Mouse (Mus musculus) limb, embryonic 11.5 days (tissue): ENCODE measurements around the gene Il17d. TPM values are rescaled to one million over a fixed set of nuclear protein-coding genes. Genes with fewer than 3 reads are reported as not detected.

ENCODE experiments used
- ATAC-seq: fragments of 200-750 bp; cut with Nextera tagmentation; 2 replicates; pipeline ENCODE4 v1.8.0; 2017; ENCODE audit warnings: low read depth; ENCODE audit not compliant: insufficient number of reproducible peaks, low FRiP score, low TSS enrichment
- DNase-seq: peaks from one replicate; pipeline ENCODE4 v3.0.0-alpha.2; 2015; ENCODE audit warnings: low spot score
- H3K27ac ChIP-seq: fragments of 300-500 bp; sonication (generic); replicated peaks from 2 replicates; pipeline ENCODE4 v1.5.1; 2014; ENCODE audit warnings: low read depth, mild to moderate bottlenecking, low read length
- H3K27me3 ChIP-seq: fragments of 300-500 bp; sonication (generic); 2 replicates; pipeline ENCODE4 v1.6.1; 2014; ENCODE audit warnings: mild to moderate bottlenecking, low read length, mixed read lengths; ENCODE audit not compliant: control insufficient read depth, insufficient read depth
- H3K36me3 ChIP-seq: fragments of 300-500 bp; sonication (generic); 2 replicates; pipeline ENCODE4 v1.6.1; 2014; ENCODE audit warnings: mild to moderate bottlenecking, low read length, moderate library complexity, mixed read lengths; ENCODE audit not compliant: control insufficient read depth, insufficient read depth
- H3K4me1 ChIP-seq: fragments of 300-500 bp; sonication (generic); 2 replicates; pipeline ENCODE4 v1.6.1; 2014; ENCODE audit warnings: low read length, mixed read lengths; ENCODE audit not compliant: control insufficient read depth, insufficient read depth
- H3K4me2 ChIP-seq: fragments of 300-500 bp; sonication (generic); 2 replicates; pipeline ENCODE4 v1.6.1; 2014; ENCODE audit warnings: low read depth, mild to moderate bottlenecking, moderate library complexity; ENCODE audit not compliant: severe bottlenecking
- H3K4me3 ChIP-seq: fragments of 300-500 bp; sonication (generic); 2 replicates; pipeline ENCODE4 v1.5.1; 2014; ENCODE audit warnings: low read depth, low read length
- H3K9ac ChIP-seq: fragments of 300-500 bp; sonication (generic); 2 replicates; pipeline ENCODE4 v1.6.1; 2014; ENCODE audit warnings: mild to moderate bottlenecking, low read length
- H3K9me3 ChIP-seq: fragments of 300-500 bp; sonication (generic); 2 replicates; pipeline ENCODE4 v1.6.1; 2016; ENCODE audit warnings: low read length; ENCODE audit not compliant: control insufficient read depth
- WGBS: fragments of 180-500 bp; shearing (Covaris S2); extraction: QIAGEN DNeasy Blood & Tissue Kit; methylation state at CpG from one replicate; pipeline ENCODE4 v1.1.7; 2014; 5-methylcytosine and 5-hydroxymethylcytosine counted together
- polyA plus RNA-seq: library from polyadenylated mRNA; unstranded; fragments of >200 nt; fragmentation: Nextera tagmentation; extraction: Ambion mirVana; gene quantifications from 2 replicates; pipeline ENCODE4 v1.2.1, GENCODE M21; 2014

Il17d gene
- polyA plus RNA-seq = 1.1 and 1.3 TPM in 2 replicates

- H3K9ac ChIP-seq = peak within 1 kb of the TSS; percentile 70
- no peaks in the 10 kb centered on the region for H3K9me3 ChIP-seq
- H3K36me3 ChIP-seq = no peaks in the 10 kb centered on the region
- H3K4me3 ChIP-seq = peak within 1 kb of the TSS; percentile 58
- H3K4me1 ChIP-seq = peaks cover 3% of the 10 kb centered on the region; the same call in 1 of the 2 replicates
- peak within 1 kb of the TSS; percentile 93 for H3K4me2 ChIP-seq
- H3K27me3 ChIP-seq = 0 out of 2 replicates have a peak, but pooled peaks cover 2% of the 10 kb centered on the region
- peak within 1 kb of the TSS; percentile 6; the same call in 1 of the 2 replicates for H3K27ac ChIP-seq
- DNase-seq (peak; percentile 67), ATAC-seq (no peak; the same call in 1 of the 2 replicates)
- WGBS = under 1% methylated on average over 55 of the region's 104 CpGs
These were observed at the start of gene Il17d for GRCm38 (mm10) chr14:57524671-57525387. Gene Il17d, plus strand, starts transcription at chr14:57524777.

GRCm38 (mm10) chr14:57475057-57475456, 49.5 kb upstream of the Il17d start:
- H3K4me3 ChIP-seq = no peak overlapping the region
- no peaks in the 10 kb centered on the region for H3K36me3 ChIP-seq
- no peak overlapping the region for H3K27ac ChIP-seq
- no peak overlapping the region for H3K4me2 ChIP-seq
- 93% methylated on average over 2 of the region's 2 CpGs for WGBS
- H3K9ac ChIP-seq = no peak overlapping the region
- H3K9me3 ChIP-seq = no peaks in the 10 kb centered on the region
- no peaks in the 10 kb centered on the region for H3K4me1 ChIP-seq
- ATAC-seq (no peak), DNase-seq (no peak)
- no peaks in the 10 kb centered on the region for H3K27me3 ChIP-seq

GRCm38 (mm10) chr14:57482262-57482661, 42.3 kb upstream of the Il17d start:
- H3K27me3 ChIP-seq = no peaks in the 10 kb centered on the region
- H3K4me3 ChIP-seq = no peak overlapping the region
- H3K4me1 ChIP-seq = no peaks in the 10 kb centered on the region
- 91% methylated on average over 2 of the region's 2 CpGs for WGBS
- no peaks in the 10 kb centered on the region for H3K36me3 ChIP-seq
- no peak overlapping the region for H3K4me2 ChIP-seq
- no peak overlapping the region for H3K27ac ChIP-seq
- no peak for DNase-seq
- ATAC-seq = no peak
- no peak overlapping the region for H3K9ac ChIP-seq
- no peaks in the 10 kb centered on the region for H3K9me3 ChIP-seq

GRCm38 (mm10) chr14:57484183-57484582, 40.4 kb upstream of the Il17d start:
- no peaks in the 10 kb centered on the region for H3K9me3 ChIP-seq
- H3K36me3 ChIP-seq = no peaks in the 10 kb centered on the region
- no peaks in the 10 kb centered on the region for H3K27me3 ChIP-seq
- H3K4me2 ChIP-seq = no peak overlapping the region
- WGBS = 95% methylated on average over 6 of the region's 6 CpGs
- ATAC-seq (no peak), DNase-seq (no peak)
- no peak overlapping the region for H3K9ac ChIP-seq
- no peak overlapping the region for H3K4me3 ChIP-seq
- no peak overlapping the region for H3K27ac ChIP-seq
- no peaks in the 10 kb centered on the region for H3K4me1 ChIP-seq

- Histone ChIP-seq H3K4me3 (no peak overlapping the region), H3K36me3 (no peaks in the 10 kb centered on the region), H3K4me2 (no peak overlapping the region), H3K4me1 (no peaks in the 10 kb centered on the region), H3K27me3 (no peaks in the 10 kb centered on the region), H3K9me3 (no peaks in the 10 kb centered on the region), H3K27ac (no peak overlapping the region), H3K9ac (no peak overlapping the region)
- ATAC-seq (no peak), DNase-seq (no peak)
- WGBS = 70% methylated on average over 3 of the region's 3 CpGs
These were observed 34.9 kb upstream of the Il17d start for GRCm38 (mm10) chr14:57489696-57490095.

- DNase-seq = no peak
- ATAC-seq = no peak
- Histone ChIP-seq H3K4me1 (no peaks in the 10 kb centered on the region), H3K4me2 (no peak overlapping the region), H3K4me3 (no peak overlapping the region), H3K27me3 (no peaks in the 10 kb centered on the region), H3K27ac (no peak overlapping the region), H3K36me3 (no peaks in the 10 kb centered on the region), H3K9me3 (no peaks in the 10 kb centered on the region), H3K9ac (no peak overlapping the region)
- WGBS = 88% methylated on average over 2 of the region's 2 CpGs
These were observed 30.7 kb upstream of the Il17d start for GRCm38 (mm10) chr14:57493840-57494239.

- Histone ChIP-seq H3K4me3 (no peak overlapping the region), H3K4me1 (no peaks in the 10 kb centered on the region), H3K27ac (no peak overlapping the region), H3K4me2 (no peak overlapping the region), H3K27me3 (no peaks in the 10 kb centered on the region), H3K9ac (no peak overlapping the region), H3K36me3 (no peaks in the 10 kb centered on the region), H3K9me3 (no peaks in the 10 kb centered on the region)
- WGBS = 91% methylated on average over 6 of the region's 6 CpGs
- ATAC-seq (no peak), DNase-seq (no peak)
These were observed 20.8 kb upstream of the Il17d start for GRCm38 (mm10) chr14:57503729-57504128.

- no peak overlapping the region for H3K9ac ChIP-seq
- H3K36me3 ChIP-seq = no peaks in the 10 kb centered on the region
- no peaks in the 10 kb centered on the region for H3K27me3 ChIP-seq
- no peak for ATAC-seq
- no peak overlapping the region for H3K4me2 ChIP-seq
- DNase-seq = no peak
- 64% methylated on average over 6 of the region's 6 CpGs for WGBS
- no peaks in the 10 kb centered on the region for H3K9me3 ChIP-seq
- no peak overlapping the region for H3K27ac ChIP-seq
- no peaks in the 10 kb centered on the region for H3K4me1 ChIP-seq
- no peak overlapping the region for H3K4me3 ChIP-seq
These were observed 15.0 kb upstream of the Il17d start for GRCm38 (mm10) chr14:57509554-57509953.
